ENCODE assay signal across 11 mouse cellular contexts in genomic region chr1:74857201-74857600, GRCm38 (mm10). TPM values are rescaled to one million over a fixed set of nuclear protein-coding genes. Genes with fewer than 3 reads are reported as not detected.
DNase-seq lines count a peak whose midpoint lies in the region; ATAC-seq lines count a peak whose summit lies in the region.
"Had no signal": no experiment of that assay in that cellular context is flagged by ENCODE, and none has a peak within 500 bp of the region (broad histone marks: within the 10 kb centered on the region; RNA-seq: fewer than 3 reads in every experiment).

No protein-coding gene starts in this region.

- peak overlapping the region; percentile 88 for H3K4me2 ChIP-seq in forebrain, embryonic 13.5 days
- H3K4me2 ChIP-seq in midbrain, embryonic 16.5 days (ENCODE audit: low read length): peak overlapping the region; percentile 90
- H3K4me2 ChIP-seq in liver, embryonic 11.5 days: no peak overlapping the region

- peaks cover 89% of the 10 kb centered on the region for H3K27me3 ChIP-seq in heart, embryonic 10.5 days (ENCODE audit: insufficient read depth, poor library complexity, severe bottlenecking)
- H3K27me3 ChIP-seq in forebrain, embryonic 13.5 days: peaks cover 79% of the 10 kb centered on the region
- H3K27me3 ChIP-seq in midbrain, embryonic 16.5 days (ENCODE audit: control insufficient read depth, insufficient read depth, low read depth, low read length): no peaks in the 10 kb centered on the region
- H3K27me3 ChIP-seq in liver, embryonic 11.5 days (replicated peaks; ENCODE audit: control insufficient read depth, insufficient read depth, low read length): peaks cover 81% of the 10 kb centered on the region

- H3K9ac ChIP-seq in forebrain, embryonic 13.5 days: no peak overlapping the region
- peak overlapping the region; percentile 97 for H3K9ac ChIP-seq in midbrain, embryonic 16.5 days (ENCODE audit: low read depth, low read length)
- H3K9ac ChIP-seq in liver, embryonic 11.5 days (ENCODE audit: low read depth, low read length): no peak overlapping the region

- no peak for ATAC-seq in forebrain, embryonic 13.5 days
- ATAC-seq in midbrain, embryonic 16.5 days: no peak
- ATAC-seq in erythroblast, adult 5-6 weeks (replicated peaks; ENCODE audit: low FRiP score, poor library complexity, severe bottlenecking): no peak
- ATAC-seq in liver, embryonic 11.5 days (replicated peaks; ENCODE audit: low FRiP score): no peak

- peaks cover 28% of the 10 kb centered on the region for H3K4me1 ChIP-seq in heart, embryonic 10.5 days
- peaks cover 48% of the 10 kb centered on the region for H3K4me1 ChIP-seq in forebrain, embryonic 13.5 days
- peaks cover 26% of the 10 kb centered on the region for H3K4me1 ChIP-seq in midbrain, embryonic 16.5 days (ENCODE audit: control insufficient read depth, insufficient read depth, low read length)
- peaks cover 9% of the 10 kb centered on the region for H3K4me1 ChIP-seq in liver, embryonic 11.5 days (replicated peaks; ENCODE audit: control insufficient read depth, insufficient read depth, low read length)

- 3% methylated on average over 20 of the region's 20 CpGs for WGBS in heart, embryonic 10.5 days
- 3% methylated on average over 20 of the region's 20 CpGs for WGBS in forebrain, embryonic 13.5 days
- WGBS in midbrain, embryonic 16.5 days: 3% methylated on average over 20 of the region's 20 CpGs
- 5% methylated on average over 20 of the region's 20 CpGs for WGBS in liver, embryonic 11.5 days

- H3K9me3 ChIP-seq in heart, embryonic 10.5 days: no peaks in the 10 kb centered on the region
- H3K9me3 ChIP-seq in forebrain, embryonic 13.5 days (replicated peaks): no peaks in the 10 kb centered on the region
- H3K9me3 ChIP-seq in midbrain, embryonic 16.5 days (replicated peaks; ENCODE audit: control insufficient read depth, low read length, poor library complexity, severe bottlenecking): no peaks in the 10 kb centered on the region
- H3K9me3 ChIP-seq in liver, embryonic 11.5 days (ENCODE audit: control insufficient read depth, low read length): no peaks in the 10 kb centered on the region

- no peak overlapping the region for H3K27ac ChIP-seq in heart, embryonic 10.5 days
- H3K27ac ChIP-seq in forebrain, embryonic 13.5 days: no peak overlapping the region
- H3K27ac ChIP-seq in midbrain, embryonic 16.5 days (ENCODE audit: low read length): peak overlapping the region; percentile 74
- no peak overlapping the region for H3K27ac ChIP-seq in liver, embryonic 11.5 days (ENCODE audit: low read depth, low read length)

- H3K4me3 ChIP-seq in heart, embryonic 10.5 days: 0 out of 2 replicates have a peak overlapping the region, but pooled peaks have one; percentile 40
- H3K4me3 ChIP-seq in forebrain, embryonic 13.5 days: peak overlapping the region; percentile 73
- peak overlapping the region; percentile 94 for H3K4me3 ChIP-seq in midbrain, embryonic 16.5 days (ENCODE audit: low read depth, low read length)
- H3K4me3 ChIP-seq in liver, embryonic 11.5 days (ENCODE audit: low read depth, low read length): no peak overlapping the region

- intact Hi-C loops in heart, postnatal 25 days (cut with DNase I): no loop called here

- no peak for DNase-seq in heart, embryonic 10.5 days (ENCODE audit: low spot score)
- DNase-seq in heart, postnatal 25 days (ENCODE audit: low spot score): no peak
- DNase-seq in cerebellum, adult 18-20 months: peak; percentile 20 to 46
- DNase-seq in lung, postnatal 14 days: no peak
- no peak for DNase-seq in liver, embryonic 11.5 days (ENCODE audit: low spot score)
- DNase-seq: adrenal gland, adult 8-10 months had no signal

- no peaks in the 10 kb centered on the region for H3K36me3 ChIP-seq in heart, embryonic 10.5 days
- no peaks in the 10 kb centered on the region for H3K36me3 ChIP-seq in forebrain, embryonic 13.5 days (ENCODE audit: poor library complexity, severe bottlenecking)
- H3K36me3 ChIP-seq in midbrain, embryonic 16.5 days (ENCODE audit: control insufficient read depth, insufficient read depth, low read length): no peaks in the 10 kb centered on the region
- H3K36me3 ChIP-seq in liver, embryonic 11.5 days (ENCODE audit: control insufficient read depth, insufficient read depth, low read length): no peaks in the 10 kb centered on the region

RNA-seq across cellular contexts. Expression of gene Cdk5r2, which starts 2.5 kb away (rescaled TPM):
- polyA plus RNA-seq in heart, embryonic 10.5 days (2016; fragmentation: Nextera tagmentation; extraction: Ambion mirVana): not detected in 2 replicates
- not detected for total RNA-seq in heart, postnatal 25 days (2021)
- 0.76 and 1.3 TPM in 2 replicates for polyA plus RNA-seq in forebrain, embryonic 13.5 days (2015; fragmentation: Nextera tagmentation; extraction: Ambion mirVana)
- polyA plus RNA-seq in midbrain, embryonic 16.5 days (2015; fragmentation: Nextera tagmentation; extraction: Ambion mirVana): 8.1 and 9.7 TPM in 2 replicates
- total RNA-seq in erythroblast, adult 5-6 weeks (2015; ENCODE audit: low replicate concordance): not detected in 2 replicates
- not detected in 2 replicates for total RNA-seq in erythroblast, adult 5-6 weeks (2017; ENCODE audit: low replicate concordance)
- polyA plus RNA-seq in liver, embryonic 11.5 days (2014; fragmentation: Nextera tagmentation; extraction: Ambion mirVana): 0.35 and 0.36 TPM in 2 replicates
- polyA plus RNA-seq: heart, postnatal 0 days had no signal

RNA-seq across cellular contexts. Expression of gene Fev, which starts 28.0 kb away (rescaled TPM):
- polyA plus RNA-seq in heart, embryonic 10.5 days (2016; fragmentation: Nextera tagmentation; extraction: Ambion mirVana): 1.2 and 1.4 TPM in 2 replicates
- not detected for total RNA-seq in heart, postnatal 25 days (2021)
- not detected in 2 replicates for polyA plus RNA-seq in forebrain, embryonic 13.5 days (2015; fragmentation: Nextera tagmentation; extraction: Ambion mirVana)
- 1.6 and 2.9 TPM in 2 replicates for polyA plus RNA-seq in midbrain, embryonic 16.5 days (2015; fragmentation: Nextera tagmentation; extraction: Ambion mirVana)
- total RNA-seq in erythroblast, adult 5-6 weeks (2015; ENCODE audit: low replicate concordance): not detected in 2 replicates
- total RNA-seq in erythroblast, adult 5-6 weeks (2017; ENCODE audit: low replicate concordance): not detected in 2 replicates
- polyA plus RNA-seq in liver, embryonic 11.5 days (2014; fragmentation: Nextera tagmentation; extraction: Ambion mirVana): 0.23 and 0.31 TPM in 2 replicates
- total RNA-seq: left cerebral cortex, postnatal 25 days had no signal

RNA-seq across cellular contexts. Expression of gene Cryba2, which starts 35.7 kb away (rescaled TPM):
- not detected in 2 replicates for polyA plus RNA-seq in heart, embryonic 10.5 days (2016; fragmentation: Nextera tagmentation; extraction: Ambion mirVana)
- total RNA-seq in heart, postnatal 25 days (2021): not detected
- polyA plus RNA-seq in forebrain, embryonic 13.5 days (2015; fragmentation: Nextera tagmentation; extraction: Ambion mirVana): not detected in 2 replicates
- polyA plus RNA-seq in midbrain, embryonic 16.5 days (2015; fragmentation: Nextera tagmentation; extraction: Ambion mirVana): 0.45 and 0.51 TPM in 2 replicates
- total RNA-seq in erythroblast, adult 5-6 weeks (2015; ENCODE audit: low replicate concordance): not detected in 2 replicates
- not detected in 2 replicates for total RNA-seq in erythroblast, adult 5-6 weeks (2017; ENCODE audit: low replicate concordance)
- not detected in 2 replicates for polyA plus RNA-seq in liver, embryonic 11.5 days (2014; fragmentation: Nextera tagmentation; extraction: Ambion mirVana)
- total RNA-seq: left cerebral cortex, postnatal 25 days had no signal
- polyA plus RNA-seq: heart, postnatal 0 days had no signal

Comparison
In these comparisons a context has a peak if more than half of its experiments do, and no peak if none do; other contexts are left out.
1. DNase-seq: peak in cerebellum, adult 18-20 months (2 of 2); none in heart, embryonic 10.5 days (single experiment), heart, postnatal 25 days (single experiment), lung, postnatal 14 days (single experiment) and liver, embryonic 11.5 days (single experiment).